Comparison of ENCODE assay signal across 10 mouse cellular contexts in the genomic region with DNA sequence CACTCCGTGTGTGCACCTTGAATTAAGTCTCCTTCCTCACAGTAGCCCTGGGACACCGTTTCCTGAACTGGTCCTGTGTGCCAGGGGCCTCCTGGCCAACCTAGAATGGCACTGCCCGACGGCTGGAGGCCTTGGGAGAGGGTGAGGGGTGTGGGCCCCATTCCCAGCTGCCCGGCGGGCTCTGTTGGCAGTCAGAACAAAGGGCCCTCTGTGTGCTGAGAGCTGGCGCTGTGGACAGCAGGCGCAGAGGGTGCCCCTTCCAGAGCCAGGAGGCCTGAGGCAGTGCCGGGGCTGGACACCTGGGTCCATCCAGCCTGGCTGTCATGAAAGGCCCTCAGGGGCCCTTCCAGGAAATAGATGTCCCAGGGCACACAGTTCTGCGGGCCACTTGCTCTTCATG. TPM values are rescaled to one million over a fixed set of nuclear protein-coding genes. Genes with fewer than 3 reads are reported as not detected.
DNase-seq lines count a peak whose midpoint lies in the region; ATAC-seq lines count a peak whose summit lies in the region.
"Had no signal": no experiment of that assay in that cellular context is flagged by ENCODE, and none has a peak within 500 bp of the region (broad histone marks: within the 10 kb centered on the region; RNA-seq: fewer than 3 reads in every experiment).

No protein-coding gene starts in this region.

- WGBS in heart, embryonic 10.5 days = 81% methylated on average over 10 of the region's 10 CpGs
- 31% methylated on average over 10 of the region's 10 CpGs for WGBS in forebrain, embryonic 14.5 days
- WGBS in neural tube, embryonic 15.5 days = 51% methylated on average over 10 of the region's 10 CpGs

- no peaks in the 10 kb centered on the region for H3K9me3 ChIP-seq in heart, embryonic 10.5 days
- H3K9me3 ChIP-seq in forebrain, embryonic 14.5 days (replicated peaks; ENCODE audit: control insufficient read depth, low read length) = no peaks in the 10 kb centered on the region
- H3K9me3 ChIP-seq in neural tube, embryonic 15.5 days (replicated peaks) = no peaks in the 10 kb centered on the region

- H3K9ac ChIP-seq in forebrain, embryonic 14.5 days (ENCODE audit: low read length) = peak overlapping the region; percentile 8; the same call in 1 of the 2 replicates
- no peak overlapping the region for H3K9ac ChIP-seq in neural tube, embryonic 15.5 days (replicated peaks)

- peaks cover 29% of the 10 kb centered on the region for H3K4me1 ChIP-seq in heart, embryonic 10.5 days
- peaks cover 15% of the 10 kb centered on the region for H3K4me1 ChIP-seq in forebrain, embryonic 14.5 days (ENCODE audit: control insufficient read depth, insufficient read depth, low read length)
- peaks cover 28% of the 10 kb centered on the region for H3K4me1 ChIP-seq in neural tube, embryonic 15.5 days

- H3K36me3 ChIP-seq in heart, embryonic 10.5 days = no peaks in the 10 kb centered on the region
- H3K36me3 ChIP-seq in forebrain, embryonic 14.5 days (ENCODE audit: control insufficient read depth, insufficient read depth, low read length) = no peaks in the 10 kb centered on the region
- no peaks in the 10 kb centered on the region for H3K36me3 ChIP-seq in neural tube, embryonic 15.5 days

- no peak overlapping the region for H3K4me3 ChIP-seq in heart, embryonic 10.5 days
- no peak overlapping the region for H3K4me3 ChIP-seq in forebrain, embryonic 14.5 days (ENCODE audit: low read depth, low read length)
- no peak overlapping the region for H3K4me3 ChIP-seq in neural tube, embryonic 15.5 days (replicated peaks)

- peaks cover 43% of the 10 kb centered on the region for H3K27me3 ChIP-seq in heart, embryonic 10.5 days (ENCODE audit: insufficient read depth, poor library complexity, severe bottlenecking)
- H3K27me3 ChIP-seq in forebrain, embryonic 14.5 days (replicated peaks; ENCODE audit: control insufficient read depth, insufficient read depth, low read length) = no peaks in the 10 kb centered on the region
- H3K27me3 ChIP-seq in neural tube, embryonic 15.5 days (replicated peaks) = no peaks in the 10 kb centered on the region

- intact Hi-C loops in heart, postnatal 10 days (cut with DNase I) = no loop called here

- H3K27ac ChIP-seq in heart, embryonic 10.5 days = peak overlapping the region; percentile 42; the same call in 1 of the 2 replicates
- H3K27ac ChIP-seq in forebrain, embryonic 14.5 days (ENCODE audit: low read depth, low read length) = peak overlapping the region; percentile 66
- peak overlapping the region; percentile 64 for H3K27ac ChIP-seq in neural tube, embryonic 15.5 days (replicated peaks)

- no peak for DNase-seq in heart, embryonic 10.5 days (ENCODE audit: low spot score)
- DNase-seq in heart, postnatal 10 days = no peak
- peak; percentile 68 for DNase-seq in forebrain, embryonic 14.5 days (ENCODE audit: low spot score)
- peak; percentile 58 for DNase-seq in left cerebral cortex, adult 11 months (ENCODE audit: low spot score)
- no peak for DNase-seq in adipocyte (ENCODE audit: low spot score)
- DNase-seq in ovary, adult 18-20 months (ENCODE audit: low spot score) = no peak

- no peak overlapping the region for H3K4me2 ChIP-seq in forebrain, embryonic 14.5 days (ENCODE audit: low read length)
- H3K4me2 ChIP-seq in neural tube, embryonic 15.5 days = no peak overlapping the region

- ATAC-seq in forebrain, embryonic 14.5 days = peak; percentile 85
- ATAC-seq in neural tube, embryonic 15.5 days (ENCODE audit: low FRiP score) = peak; percentile 54
- ATAC-seq in CD4-positive, CD25-positive, alpha-beta regulatory T cell, adult 4 months = no peak
- ATAC-seq: activated CD4-positive, CD25-positive, alpha-beta regulatory T cell, adult 4 months had no signal

RNA-seq across cellular contexts. Expression of a gene that starts 9.8 kb away (rescaled TPM):
- polyA plus RNA-seq in heart, embryonic 10.5 days (2016; fragmentation: Nextera tagmentation; extraction: Ambion mirVana) = 4.2 and 4.5 TPM in 2 replicates
- total RNA-seq in heart, postnatal 10 days (2021) = 10 to 100 TPM; 20.5 to 22.6 TPM
- polyA plus RNA-seq in forebrain, embryonic 14.5 days (2014; fragmentation: Nextera tagmentation; extraction: Ambion mirVana) = 32.8 and 32.9 TPM in 2 replicates
- 35.1 and 35.4 TPM in 2 replicates for polyA plus RNA-seq in neural tube, embryonic 15.5 days (2015; fragmentation: Nextera tagmentation; extraction: Ambion mirVana)
- not detected for polyA plus RNA-seq in CD4-positive, CD25-positive, alpha-beta regulatory T cell, adult 4 months (2017; shearing (Covaris generic))
- total RNA-seq: hematopoietic stem cell, adult 5-6 weeks had no signal
- polyA plus RNA-seq: activated CD4-positive, CD25-positive, alpha-beta regulatory T cell, adult 4 months had no signal

RNA-seq across cellular contexts. Expression of a gene that starts 20.0 kb away (rescaled TPM):
- 1.2 and 3.2 TPM in 2 replicates for polyA plus RNA-seq in heart, embryonic 10.5 days (2016; fragmentation: Nextera tagmentation; extraction: Ambion mirVana)
- not detected for total RNA-seq in heart, postnatal 10 days (2021)
- polyA plus RNA-seq in forebrain, embryonic 14.5 days (2014; fragmentation: Nextera tagmentation; extraction: Ambion mirVana) = 0.28 and 0.66 TPM in 2 replicates
- polyA plus RNA-seq in neural tube, embryonic 15.5 days (2015; fragmentation: Nextera tagmentation; extraction: Ambion mirVana) = 2.5 and 2.9 TPM in 2 replicates
- polyA plus RNA-seq in CD4-positive, CD25-positive, alpha-beta regulatory T cell, adult 4 months (2017; shearing (Covaris generic)) = 1 to 10 TPM in 1 of 2 experiments, not detected in 1; 1.6 TPM
- total RNA-seq: hematopoietic stem cell, adult 5-6 weeks had no signal

RNA-seq across cellular contexts. Expression of a gene that starts 24.4 kb away (rescaled TPM):
- 359 and 404 TPM in 2 replicates for polyA plus RNA-seq in heart, embryonic 10.5 days (2016; fragmentation: Nextera tagmentation; extraction: Ambion mirVana)
- total RNA-seq in heart, postnatal 10 days (2021) = 100 to 1,000 TPM; 422 to 478 TPM
- polyA plus RNA-seq in forebrain, embryonic 14.5 days (2014; fragmentation: Nextera tagmentation; extraction: Ambion mirVana) = 371 and 423 TPM in 2 replicates
- 262 and 325 TPM in 2 replicates for polyA plus RNA-seq in neural tube, embryonic 15.5 days (2015; fragmentation: Nextera tagmentation; extraction: Ambion mirVana)
- 100 to 1,000 TPM; 120 to 139 TPM for polyA plus RNA-seq in CD4-positive, CD25-positive, alpha-beta regulatory T cell, adult 4 months (2017; shearing (Covaris generic))

RNA-seq across cellular contexts. Expression of a gene that starts 50.5 kb away (rescaled TPM):
- 4.9 and 8.2 TPM in 2 replicates for polyA plus RNA-seq in heart, embryonic 10.5 days (2016; fragmentation: Nextera tagmentation; extraction: Ambion mirVana)
- 10 to 100 TPM; 15.4 to 17.3 TPM for total RNA-seq in heart, postnatal 10 days (2021)
- 0.85 and 1.3 TPM in 2 replicates for polyA plus RNA-seq in forebrain, embryonic 14.5 days (2014; fragmentation: Nextera tagmentation; extraction: Ambion mirVana)
- 6.6 and 9.7 TPM in 2 replicates for polyA plus RNA-seq in neural tube, embryonic 15.5 days (2015; fragmentation: Nextera tagmentation; extraction: Ambion mirVana)
- not detected for polyA plus RNA-seq in CD4-positive, CD25-positive, alpha-beta regulatory T cell, adult 4 months (2017; shearing (Covaris generic))
- total RNA-seq: hematopoietic stem cell, adult 5-6 weeks had no signal
- polyA plus RNA-seq: activated CD4-positive, CD25-positive, alpha-beta regulatory T cell, adult 4 months had no signal

RNA-seq across cellular contexts. Expression of a gene that starts 50.7 kb away (rescaled TPM):
- 4.7 and 13.2 TPM in 2 replicates for polyA plus RNA-seq in heart, embryonic 10.5 days (2016; fragmentation: Nextera tagmentation; extraction: Ambion mirVana)
- total RNA-seq in heart, postnatal 10 days (2021) = 10 to 100 TPM; 19.4 to 22.2 TPM
- 7.4 and 12.2 TPM in 2 replicates for polyA plus RNA-seq in forebrain, embryonic 14.5 days (2014; fragmentation: Nextera tagmentation; extraction: Ambion mirVana)
- 10.2 and 12.5 TPM in 2 replicates for polyA plus RNA-seq in neural tube, embryonic 15.5 days (2015; fragmentation: Nextera tagmentation; extraction: Ambion mirVana)
- not detected for polyA plus RNA-seq in CD4-positive, CD25-positive, alpha-beta regulatory T cell, adult 4 months (2017; shearing (Covaris generic))
- polyA plus RNA-seq: activated CD4-positive, CD25-positive, alpha-beta regulatory T cell, adult 4 months had no signal

Comparison
In these comparisons a context has a peak if more than half of its experiments do, and no peak if none do; other contexts are left out.
1. DNase-seq: peak in forebrain, embryonic 14.5 days (single experiment) and left cerebral cortex, adult 11 months (single experiment); none in heart, embryonic 10.5 days (single experiment), heart, postnatal 10 days (0 of 2), adipocyte (single experiment) and ovary, adult 18-20 months (single experiment).
2. Peak in every context shown above with its lines, with median percentiles within 50 percentile points of each other: H3K27ac ChIP-seq.